ENCODE assay signal across 10 mouse cellular contexts in genomic region chr11:54812812-54813516, GRCm38 (mm10). TPM values are rescaled to one million over a fixed set of nuclear protein-coding genes. Genes with fewer than 3 reads are reported as not detected.
DNase-seq lines count a peak whose midpoint lies in the region; ATAC-seq and TF ChIP-seq lines count a peak whose summit lies in the region.
"Had no signal": no experiment of that assay in that cellular context is flagged by ENCODE, and none has a peak within 500 bp of the region (broad histone marks: within the 10 kb centered on the region; RNA-seq: fewer than 3 reads in every experiment).

No protein-coding gene starts in this region.

- no peaks in the 10 kb centered on the region for H3K36me3 ChIP-seq in heart, postnatal 0 days (replicated peaks; ENCODE audit: control insufficient read depth, insufficient read depth, low read length)
- no peaks in the 10 kb centered on the region for H3K36me3 ChIP-seq in intestine, postnatal 0 days (ENCODE audit: control insufficient read depth, insufficient read depth)
- H3K36me3 ChIP-seq: liver, embryonic 15.5 days; stomach, embryonic 15.5 days had no signal

- no peak for TF ChIP-seq EP300 in heart, postnatal 0 days (IDR thresholded peaks at IDR 0.05; ENCODE audit: low read depth)

- no peak for TF ChIP-seq CTCF in heart, postnatal 0 days (IDR thresholded peaks at IDR 0.05; ENCODE audit: low read depth)
- no peak for TF ChIP-seq CTCF in intestine, postnatal 0 days (IDR thresholded peaks at IDR 0.05; ENCODE audit: low read depth)

- H3K9ac ChIP-seq in heart, postnatal 0 days (replicated peaks; ENCODE audit: low read depth, low read length) = no peak overlapping the region
- H3K9ac ChIP-seq in intestine, postnatal 0 days (ENCODE audit: low read depth, low read length) = no peak overlapping the region
- H3K9ac ChIP-seq: liver, embryonic 15.5 days; stomach, embryonic 15.5 days had no signal

- 0 out of 2 replicates have a peak, but pooled peaks cover 3% of the 10 kb centered on the region for H3K4me1 ChIP-seq in heart, postnatal 0 days (ENCODE audit: control insufficient read depth, insufficient read depth)
- H3K4me1 ChIP-seq in intestine, postnatal 0 days (replicated peaks; ENCODE audit: control insufficient read depth, insufficient read depth, low read length) = no peaks in the 10 kb centered on the region
- H3K4me1 ChIP-seq: liver, embryonic 15.5 days; stomach, embryonic 15.5 days had no signal

- intact Hi-C loops in heart, postnatal 36 days (cut with DNase I) = no loop called here
- intact Hi-C loops in left cerebral cortex, postnatal 36 days (cut with DNase I) = no loop called here

- H3K4me3 ChIP-seq in heart, postnatal 0 days (ENCODE audit: low read depth, low read length) = no peak overlapping the region
- H3K4me3 ChIP-seq in intestine, postnatal 0 days (ENCODE audit: low read depth, low read length) = no peak overlapping the region
- H3K4me3 ChIP-seq: liver, embryonic 15.5 days; stomach, embryonic 15.5 days had no signal

- H3K4me2 ChIP-seq in heart, postnatal 0 days (ENCODE audit: low read depth, low read length) = no peak overlapping the region
- H3K4me2 ChIP-seq in intestine, postnatal 0 days (replicated peaks; ENCODE audit: low read depth) = no peak overlapping the region
- H3K4me2 ChIP-seq: liver, embryonic 15.5 days; stomach, embryonic 15.5 days had no signal

- no peaks in the 10 kb centered on the region for H3K9me3 ChIP-seq in heart, postnatal 0 days (replicated peaks; ENCODE audit: control insufficient read depth, low read length)
- no peaks in the 10 kb centered on the region for H3K9me3 ChIP-seq in intestine, postnatal 0 days (ENCODE audit: control insufficient read depth)
- H3K9me3 ChIP-seq: liver, embryonic 15.5 days; stomach, embryonic 15.5 days had no signal

- peak; percentile 16 for DNase-seq in heart, postnatal 0 days (ENCODE audit: low spot score)
- no peak for DNase-seq in heart, postnatal 36 days
- DNase-seq in left cerebral cortex, postnatal 36 days (ENCODE audit: low spot score in 2 of 2) = peak; percentile 46 to 59
- DNase-seq in right cerebral cortex, adult 2 months (ENCODE audit: low spot score in 2 of 2) = peak; percentile 59 to 69
- no peak for DNase-seq in spleen, adult 18-20 months
- no peak for DNase-seq in kidney, postnatal 14 days

- H3K27me3 ChIP-seq in heart, postnatal 0 days (ENCODE audit: control insufficient read depth, insufficient read depth, low read length) = no peaks in the 10 kb centered on the region
- H3K27me3 ChIP-seq in intestine, postnatal 0 days (replicated peaks; ENCODE audit: control insufficient read depth, insufficient read depth, low read length) = no peaks in the 10 kb centered on the region
- H3K27me3 ChIP-seq: liver, embryonic 15.5 days; stomach, embryonic 15.5 days had no signal

- H3K27ac ChIP-seq in heart, postnatal 0 days (ENCODE audit: low read depth) = no peak overlapping the region
- no peak overlapping the region for H3K27ac ChIP-seq in intestine, postnatal 0 days (ENCODE audit: low read depth, low read length)
- H3K27ac ChIP-seq: liver, embryonic 15.5 days; stomach, embryonic 15.5 days had no signal

- no peak; the same call in 1 of the 2 replicates for ATAC-seq in heart, postnatal 0 days (ENCODE audit: insufficient read depth, low read depth)
- peak; percentile 36 for ATAC-seq in granulocyte monocyte progenitor cell, adult 5-6 weeks (replicated peaks; ENCODE audit: poor library complexity, severe bottlenecking)
- no peak for ATAC-seq in intestine, postnatal 0 days

- 55% methylated on average over 8 of the region's 8 CpGs for WGBS in heart, postnatal 0 days
- 63% methylated on average over 8 of the region's 8 CpGs for WGBS in intestine, postnatal 0 days

RNA-seq across cellular contexts. Expression of gene Cdc42se2, which starts 25.5 kb away (rescaled TPM):
- total RNA-seq in heart, postnatal 0 days (2014; rRNA removed; ENCODE audit: low replicate concordance) = 53.6 and 88.5 TPM in 2 replicates
- polyA plus RNA-seq in heart, postnatal 0 days (2015; fragmentation: Nextera tagmentation; extraction: Ambion mirVana) = 44.4 and 50.2 TPM in 2 replicates
- total RNA-seq in heart, postnatal 36 days (2021) = 10 to 100 TPM; 24.8 to 26.8 TPM
- 41.6 and 47.5 TPM in 2 replicates for total RNA-seq in granulocyte monocyte progenitor cell, adult 5-6 weeks (2014; fragmentation: Nextera tagmentation)
- total RNA-seq in granulocyte monocyte progenitor cell, adult 5-6 weeks (2017) = 48.0 and 48.6 TPM in 2 replicates
- 100 to 1,000 TPM; 130 to 148 TPM for total RNA-seq in left cerebral cortex, postnatal 36 days (2021)
- polyA plus RNA-seq in intestine, postnatal 0 days (2015; fragmentation: Nextera tagmentation; extraction: Ambion mirVana) = 58.8 and 63.5 TPM in 2 replicates

RNA-seq across cellular contexts. Expression of gene Lyrm7, which starts 47.8 kb away (rescaled TPM):
- 4.5 and 6.3 TPM in 2 replicates for total RNA-seq in heart, postnatal 0 days (2014; rRNA removed; ENCODE audit: low replicate concordance)
- polyA plus RNA-seq in heart, postnatal 0 days (2015; fragmentation: Nextera tagmentation; extraction: Ambion mirVana) = 19.2 and 20.2 TPM in 2 replicates
- total RNA-seq in heart, postnatal 36 days (2021) = 10 to 100 TPM; 37.9 to 39.0 TPM
- total RNA-seq in granulocyte monocyte progenitor cell, adult 5-6 weeks (2014; fragmentation: Nextera tagmentation) = 4.0 and 9.3 TPM in 2 replicates
- 2.0 and 11.1 TPM in 2 replicates for total RNA-seq in granulocyte monocyte progenitor cell, adult 5-6 weeks (2017)
- 10 to 100 TPM; 29.0 to 32.0 TPM for total RNA-seq in left cerebral cortex, postnatal 36 days (2021)
- 2.7 and 5.8 TPM in 2 replicates for polyA plus RNA-seq in intestine, postnatal 0 days (2015; fragmentation: Nextera tagmentation; extraction: Ambion mirVana)

RNA-seq across cellular contexts. Expression of gene Hint1, which starts 53.2 kb away (rescaled TPM):
- 704 and 779 TPM in 2 replicates for total RNA-seq in heart, postnatal 0 days (2014; rRNA removed; ENCODE audit: low replicate concordance)
- polyA plus RNA-seq in heart, postnatal 0 days (2015; fragmentation: Nextera tagmentation; extraction: Ambion mirVana) = 923 and 965 TPM in 2 replicates
- total RNA-seq in heart, postnatal 36 days (2021) = 100 to 1,000 TPM; 292 to 340 TPM
- total RNA-seq in granulocyte monocyte progenitor cell, adult 5-6 weeks (2014; fragmentation: Nextera tagmentation) = 686 and 699 TPM in 2 replicates
- total RNA-seq in granulocyte monocyte progenitor cell, adult 5-6 weeks (2017) = 600 and 654 TPM in 2 replicates
- total RNA-seq in left cerebral cortex, postnatal 36 days (2021) = 100 to 1,000 TPM; 231 to 246 TPM
- 1,016 and 1,041 TPM in 2 replicates for polyA plus RNA-seq in intestine, postnatal 0 days (2015; fragmentation: Nextera tagmentation; extraction: Ambion mirVana)

Comparison
In these comparisons a context has a peak if more than half of its experiments do, and no peak if none do; other contexts are left out.
1. DNase-seq: peak in heart, postnatal 0 days (single experiment), left cerebral cortex, postnatal 36 days (2 of 2) and right cerebral cortex, adult 2 months (2 of 2); none in heart, postnatal 36 days (0 of 2), spleen, adult 18-20 months (0 of 2) and kidney, postnatal 14 days (single experiment).